Mouse (Mus musculus): ENCODE measurements around the gene Trak1. TPM values are rescaled to one million over a fixed set of nuclear protein-coding genes. Genes with fewer than 3 reads are reported as not detected.

Gene Trak1
- polyA plus RNA-seq, 1 experiment from 2014 or later, result 60.6 TPM

DNA sequence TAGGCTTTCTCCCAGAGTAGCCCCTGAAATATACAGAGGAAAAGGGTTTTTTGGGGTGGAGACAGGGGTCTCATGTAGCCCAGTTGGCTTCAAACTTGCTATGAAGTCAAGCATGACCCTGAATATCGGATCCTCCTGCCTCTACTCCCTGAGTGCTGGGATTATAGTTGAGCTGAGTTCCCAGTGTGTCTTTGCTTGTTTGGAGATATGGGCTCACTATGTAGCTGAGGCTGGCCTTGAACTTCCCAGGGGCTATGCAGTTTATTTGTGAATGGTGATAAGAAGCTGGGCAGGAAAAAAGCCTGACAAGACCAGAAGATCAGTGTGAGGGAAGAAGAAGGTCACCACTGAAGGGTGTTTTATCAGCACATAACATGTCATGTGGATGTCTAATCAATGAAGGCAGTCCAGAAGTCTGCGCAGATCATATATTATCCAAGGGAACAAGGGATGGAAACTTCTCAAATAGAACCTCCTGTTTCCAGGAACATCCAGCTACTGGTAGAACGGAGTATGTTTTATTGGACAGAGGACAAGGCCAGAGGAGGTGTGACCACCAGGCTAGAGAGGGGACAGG is 10.9 kb upstream of the Trak1 start:
- Histone ChIP-seq H3K4me2 (ENCODE audit: low read length) (peak overlapping the region; percentile 82), H3K27me3 (ENCODE audit: control insufficient read depth, insufficient read depth, low read depth, low read length) (no peaks in the 10 kb centered on the region), H3K9ac (ENCODE audit: low read depth, low read length) (peak overlapping the region; percentile 55; the same call in 1 of the 2 replicates), H3K9me3 (replicated peaks; ENCODE audit: control insufficient read depth, low read length, poor library complexity, severe bottlenecking) (peaks cover 2% of the 10 kb centered on the region; the same call in 1 of the 2 replicates), H3K27ac (ENCODE audit: low read length) (no peak overlapping the region; the same call in 1 of the 2 replicates), H3K36me3 (ENCODE audit: control insufficient read depth, insufficient read depth, low read length) (no peaks in the 10 kb centered on the region), H3K4me3 (ENCODE audit: low read depth, low read length) (peak overlapping the region; percentile 49), H3K4me1 (ENCODE audit: control insufficient read depth, insufficient read depth, low read length) (0 out of 2 replicates have a peak, but pooled peaks cover 5% of the 10 kb centered on the region)
- 0 out of 2 replicates have a peak, but pooled peaks have one; percentile 36 for ATAC-seq
- 72% methylated on average over 3 of the region's 3 CpGs for WGBS

- H3K4me1 ChIP-seq (ENCODE audit: control insufficient read depth, insufficient read depth, low read length), result 0 out of 2 replicates have a peak, but pooled peaks cover under 1% of the 10 kb centered on the region
- H3K27ac ChIP-seq (ENCODE audit: low read length), result no peak overlapping the region
- no peak overlapping the region for H3K4me3 ChIP-seq (ENCODE audit: low read depth, low read length)
- peaks cover 2% of the 10 kb centered on the region; the same call in 1 of the 2 replicates for H3K9me3 ChIP-seq (replicated peaks; ENCODE audit: control insufficient read depth, low read length, poor library complexity, severe bottlenecking)
- no peak overlapping the region for H3K4me2 ChIP-seq (ENCODE audit: low read length)
- no peak for ATAC-seq
- WGBS, result 66% methylated on average over 2 of the region's 2 CpGs
- H3K36me3 ChIP-seq (ENCODE audit: control insufficient read depth, insufficient read depth, low read length), result no peaks in the 10 kb centered on the region
- no peak overlapping the region for H3K9ac ChIP-seq (ENCODE audit: low read depth, low read length)
- H3K27me3 ChIP-seq (ENCODE audit: control insufficient read depth, insufficient read depth, low read depth, low read length), result no peaks in the 10 kb centered on the region
Measured at GRCm38 (mm10) chr9:121291275-121291674, 6.0 kb upstream of the Trak1 start.

DNA sequence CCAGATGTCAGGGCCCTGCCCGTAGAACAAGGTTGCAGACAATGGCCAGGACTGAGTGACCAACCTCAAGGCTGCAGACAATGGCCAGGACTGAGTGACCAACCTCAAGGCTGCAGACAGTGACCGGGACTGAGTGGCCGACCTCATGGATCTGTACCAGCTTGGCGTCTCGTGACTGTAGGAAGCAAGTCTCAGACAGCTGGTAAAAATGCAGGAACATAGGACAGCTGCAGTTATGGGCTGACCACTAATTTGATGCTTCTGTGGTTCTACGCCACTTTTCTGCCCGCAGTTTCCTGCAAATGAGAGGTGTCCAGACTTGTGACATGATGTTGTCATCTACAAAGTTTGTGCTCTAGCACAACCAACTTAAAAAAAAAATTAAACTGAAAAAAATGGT is 4.1 kb upstream of the Trak1 start:
- Histone ChIP-seq H3K4me3 (ENCODE audit: low read depth, low read length) (no peak overlapping the region), H3K27me3 (ENCODE audit: control insufficient read depth, insufficient read depth, low read depth, low read length) (no peaks in the 10 kb centered on the region), H3K36me3 (ENCODE audit: control insufficient read depth, insufficient read depth, low read length) (no peaks in the 10 kb centered on the region), H3K4me1 (ENCODE audit: control insufficient read depth, insufficient read depth, low read length) (peaks cover 2% of the 10 kb centered on the region), H3K9me3 (replicated peaks; ENCODE audit: control insufficient read depth, low read length, poor library complexity, severe bottlenecking) (peaks cover 2% of the 10 kb centered on the region; the same call in 1 of the 2 replicates), H3K27ac (ENCODE audit: low read length) (no peak overlapping the region), H3K4me2 (ENCODE audit: low read length) (no peak overlapping the region), H3K9ac (ENCODE audit: low read depth, low read length) (no peak overlapping the region)
- ATAC-seq, result no peak
- 93% methylated on average over 7 of the region's 7 CpGs for WGBS

DNA sequence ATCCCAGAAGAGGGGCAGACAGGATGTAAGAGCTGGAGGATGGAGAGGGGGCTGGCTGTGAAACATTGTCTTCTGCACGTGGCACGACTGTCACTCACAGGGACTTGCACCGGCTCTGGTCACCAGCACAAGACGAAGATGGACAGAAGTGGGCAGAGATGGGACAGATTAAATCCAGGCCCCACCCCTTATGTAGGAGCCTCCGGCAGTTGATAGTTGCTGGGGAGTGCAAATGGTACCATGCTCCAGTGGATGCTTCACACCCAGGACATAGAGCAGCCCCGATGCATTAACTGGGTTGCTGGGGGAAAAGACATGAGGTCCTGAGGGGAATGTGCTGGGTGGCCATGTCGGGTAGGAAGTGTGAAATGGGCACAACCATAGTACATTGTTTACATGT is 2.1 kb upstream of the Trak1 start:
- Histone ChIP-seq H3K4me2 (ENCODE audit: low read length) (no peak overlapping the region), H3K27me3 (ENCODE audit: control insufficient read depth, insufficient read depth, low read depth, low read length) (no peaks in the 10 kb centered on the region), H3K27ac (ENCODE audit: low read length) (no peak overlapping the region), H3K4me1 (ENCODE audit: control insufficient read depth, insufficient read depth, low read length) (peaks cover 22% of the 10 kb centered on the region), H3K36me3 (ENCODE audit: control insufficient read depth, insufficient read depth, low read length) (no peaks in the 10 kb centered on the region), H3K9me3 (replicated peaks; ENCODE audit: control insufficient read depth, low read length, poor library complexity, severe bottlenecking) (peaks cover 2% of the 10 kb centered on the region; the same call in 1 of the 2 replicates), H3K4me3 (ENCODE audit: low read depth, low read length) (no peak overlapping the region), H3K9ac (ENCODE audit: low read depth, low read length) (no peak overlapping the region)
- WGBS, result 80% methylated on average over 7 of the region's 7 CpGs
- ATAC-seq, result no peak

- H3K4me3 ChIP-seq (ENCODE audit: low read depth, low read length), result peak overlapping the region; percentile 74
- 2% methylated on average over 7 of the region's 7 CpGs for WGBS
- H3K9ac ChIP-seq (ENCODE audit: low read depth, low read length), result peak overlapping the region; percentile 86
- ATAC-seq, result no peak
- H3K4me2 ChIP-seq (ENCODE audit: low read length), result peak overlapping the region; percentile 97
- H3K9me3 ChIP-seq (replicated peaks; ENCODE audit: control insufficient read depth, low read length, poor library complexity, severe bottlenecking), result no peaks in the 10 kb centered on the region
- H3K36me3 ChIP-seq (ENCODE audit: control insufficient read depth, insufficient read depth, low read length), result no peaks in the 10 kb centered on the region
- no peaks in the 10 kb centered on the region for H3K27me3 ChIP-seq (ENCODE audit: control insufficient read depth, insufficient read depth, low read depth, low read length)
- peaks cover 28% of the 10 kb centered on the region for H3K4me1 ChIP-seq (ENCODE audit: control insufficient read depth, insufficient read depth, low read length)
- H3K27ac ChIP-seq (ENCODE audit: low read length), result peak overlapping the region; percentile 56; the same call in 1 of the 2 replicates
Measured at GRCm38 (mm10) chr9:121298065-121298398, 730 bp downstream of the Trak1 start.

- H3K9me3 ChIP-seq (replicated peaks; ENCODE audit: control insufficient read depth, low read length, poor library complexity, severe bottlenecking), result no peaks in the 10 kb centered on the region
- H3K4me2 ChIP-seq (ENCODE audit: low read length), result peak overlapping the region; percentile 97
- no peak for ATAC-seq
- H3K4me3 ChIP-seq (ENCODE audit: low read depth, low read length), result peak overlapping the region; percentile 74
- 20% methylated on average over 15 of the region's 15 CpGs for WGBS
- H3K27ac ChIP-seq (ENCODE audit: low read length), result peak overlapping the region; percentile 43; the same call in 1 of the 2 replicates
- no peaks in the 10 kb centered on the region for H3K36me3 ChIP-seq (ENCODE audit: control insufficient read depth, insufficient read depth, low read length)
- no peaks in the 10 kb centered on the region for H3K27me3 ChIP-seq (ENCODE audit: control insufficient read depth, insufficient read depth, low read depth, low read length)
- H3K4me1 ChIP-seq (ENCODE audit: control insufficient read depth, insufficient read depth, low read length), result peaks cover 31% of the 10 kb centered on the region
- H3K9ac ChIP-seq (ENCODE audit: low read depth, low read length), result peak overlapping the region; percentile 86
Measured at GRCm38 (mm10) chr9:121298411-121299091, 1.2 kb downstream of the Trak1 start.

DNA sequence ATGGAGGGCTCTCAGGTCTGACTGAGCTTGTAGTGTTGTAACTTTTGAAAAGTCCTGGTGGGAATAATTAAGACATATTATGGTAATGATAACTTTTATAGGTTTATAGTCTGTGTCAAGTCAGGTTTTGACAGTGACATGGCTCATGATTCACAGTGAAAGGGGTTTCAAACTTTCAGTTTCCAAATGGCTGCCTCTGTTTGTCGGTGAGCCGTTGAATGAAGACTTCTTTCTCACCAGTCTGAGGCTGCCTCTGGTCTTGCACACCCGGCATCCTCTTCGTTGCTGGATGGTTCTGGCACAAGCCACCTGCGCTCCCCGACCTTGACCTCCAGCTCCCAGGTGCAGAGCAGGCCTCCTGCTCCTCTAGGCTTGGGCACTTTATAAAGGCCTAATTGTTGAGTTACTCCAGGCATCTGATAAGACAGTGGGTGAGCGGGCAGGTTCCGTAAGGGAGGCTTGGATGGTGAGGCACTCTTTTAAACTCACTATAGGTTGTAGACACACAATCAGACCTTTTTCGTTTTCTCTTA is 2.0 kb downstream of the Trak1 start:
- 44% methylated on average over 9 of the region's 9 CpGs for WGBS
- Histone ChIP-seq H3K27me3 (ENCODE audit: control insufficient read depth, insufficient read depth, low read depth, low read length) (no peaks in the 10 kb centered on the region), H3K4me3 (ENCODE audit: low read depth, low read length) (peak overlapping the region; percentile 6; the same call in 1 of the 2 replicates), H3K9me3 (replicated peaks; ENCODE audit: control insufficient read depth, low read length, poor library complexity, severe bottlenecking) (no peaks in the 10 kb centered on the region), H3K36me3 (ENCODE audit: control insufficient read depth, insufficient read depth, low read length) (no peaks in the 10 kb centered on the region), H3K9ac (ENCODE audit: low read depth, low read length) (peak overlapping the region; percentile 23; the same call in 1 of the 2 replicates), H3K4me1 (ENCODE audit: control insufficient read depth, insufficient read depth, low read length) (peaks cover 35% of the 10 kb centered on the region), H3K4me2 (ENCODE audit: low read length) (peak overlapping the region; percentile 97), H3K27ac (ENCODE audit: low read length) (no peak overlapping the region)
- no peak for ATAC-seq

- no peak overlapping the region; the same call in 1 of the 2 replicates for H3K27ac ChIP-seq (ENCODE audit: low read length)
- no peaks in the 10 kb centered on the region for H3K36me3 ChIP-seq (ENCODE audit: control insufficient read depth, insufficient read depth, low read length)
Measured at GRCm38 (mm10) chr9:121299976-121300570, 2.8 kb downstream of the Trak1 start.

More at GRCm38 (mm10) chr9:121299976-121300570, 2.8 kb downstream of the Trak1 start:
- Histone ChIP-seq H3K27me3 (ENCODE audit: control insufficient read depth, insufficient read depth, low read depth, low read length) (no peaks in the 10 kb centered on the region), H3K4me3 (ENCODE audit: low read depth, low read length) (peak overlapping the region; percentile 6; the same call in 1 of the 2 replicates), H3K4me1 (ENCODE audit: control insufficient read depth, insufficient read depth, low read length) (peaks cover 35% of the 10 kb centered on the region), H3K9me3 (replicated peaks; ENCODE audit: control insufficient read depth, low read length, poor library complexity, severe bottlenecking) (no peaks in the 10 kb centered on the region), H3K9ac (ENCODE audit: low read depth, low read length) (peak overlapping the region; percentile 36), H3K4me2 (ENCODE audit: low read length) (peak overlapping the region; percentile 97)
- no peak for ATAC-seq
- 15% methylated on average over 19 of the region's 19 CpGs for WGBS

Data from midbrain, embryonic 16.5 days (tissue).